Mouse (Mus musculus) liver, adult (tissue): ENCODE results near the gene Zfp384.
A peak's percentile ranks its signal among the peaks of the same experiment; 100 is the strongest.

Experiments
- GATA4 ChIP-seq: IDR thresholded peaks from 2 replicates; pipeline ENCODE4 v1.6.1; 2014; ENCODE audit warnings: mild to moderate bottlenecking, low read length; ENCODE audit not compliant: insufficient replicate concordance

Gene Zfp384

GRCm38 (mm10) chr6:124999546-124999945 lies 9.4 kb upstream of the Zfp384 start:
- TF ChIP-seq GATA4: no peak

- TF ChIP-seq GATA4: no peak
Observed at GRCm38 (mm10) chr6:125003706-125004105, 5.2 kb upstream of the Zfp384 start.

GRCm38 (mm10) chr6:125005086-125005485 lies 3.9 kb upstream of the Zfp384 start:
- no peak for TF ChIP-seq GATA4

GRCm38 (mm10) chr6:125008060-125008459 lies 885 bp upstream of the Zfp384 start:
- TF ChIP-seq GATA4: no peak

- no peak; the same call in 1 of the 2 replicates for TF ChIP-seq GATA4
Observed at GRCm38 (mm10) chr6:125008586-125009128, 288 bp upstream of the Zfp384 start.

- no peak for TF ChIP-seq GATA4
Observed at GRCm38 (mm10) chr6:125009181-125010073, 482 bp downstream of the Zfp384 start.

GRCm38 (mm10) chr6:125017682-125018081 lies 8.7 kb downstream of the Zfp384 start:
- TF ChIP-seq GATA4: no peak

- TF ChIP-seq GATA4: no peak
Observed at GRCm38 (mm10) chr6:125031604-125032003, 22.7 kb downstream of the Zfp384 start.

GRCm38 (mm10) chr6:125038666-125039065 lies 29.7 kb downstream of the Zfp384 start:
- TF ChIP-seq GATA4: no peak

GRCm38 (mm10) chr6:125039131-125039530 lies 30.2 kb downstream of the Zfp384 start:
- no peak for TF ChIP-seq GATA4

- TF ChIP-seq GATA4: peak; percentile 48; the same call in 1 of the 2 replicates
Observed at GRCm38 (mm10) chr6:125039533-125040153, 30.7 kb downstream of the Zfp384 start, which contains the start of gene Ing4. Ing4 (plus strand) TSS chr6:125039760.

GRCm38 (mm10) chr6:125040221-125040620 lies 31.3 kb downstream of the Zfp384 start:
- no peak for TF ChIP-seq GATA4

GRCm38 (mm10) chr6:125041047-125041446 lies 32.1 kb downstream of the Zfp384 start:
- no peak for TF ChIP-seq GATA4

- TF ChIP-seq GATA4: no peak
Observed at GRCm38 (mm10) chr6:125042081-125042480, 33.1 kb downstream of the Zfp384 start.

- no peak for TF ChIP-seq GATA4
Observed at GRCm38 (mm10) chr6:125046691-125047090, 37.7 kb downstream of the Zfp384 start.

GRCm38 (mm10) chr6:125049678-125050077 lies 40.7 kb downstream of the Zfp384 start, which contains the start of gene Acrbp:
Acrbp (plus strand) TSS chr6:125049689.
- no peak for TF ChIP-seq GATA4
